Mouse (Mus musculus) thymus, postnatal 4 days (tissue): Measurements from ENCODE around the gene Sh3rf1.

Experiments
- DNase-seq: peaks from one replicate; pipeline ENCODE4 v3.0.0; 2021

Gene Sh3rf1

DNA sequence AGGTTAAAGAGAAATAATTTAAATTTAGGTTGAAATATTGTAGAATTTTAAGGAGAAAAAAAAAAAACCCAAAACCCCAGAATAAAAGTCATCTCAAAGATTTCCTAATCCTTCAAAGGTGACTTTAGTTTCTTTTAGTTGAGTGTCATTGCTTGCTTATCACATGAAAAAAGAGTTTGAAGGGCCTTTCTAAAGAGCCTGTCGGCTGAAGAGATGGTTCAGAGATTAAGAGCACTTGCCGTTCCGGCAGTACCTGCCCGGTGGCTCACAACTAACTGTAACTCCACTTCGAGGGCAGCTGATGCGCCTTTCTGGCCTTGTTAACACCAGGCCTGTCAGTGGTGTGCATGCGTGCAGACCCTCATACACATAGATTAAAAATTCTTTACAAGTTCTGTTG lies 41.2 kb downstream of the Sh3rf1 start:
- no peak for DNase-seq

DNA sequence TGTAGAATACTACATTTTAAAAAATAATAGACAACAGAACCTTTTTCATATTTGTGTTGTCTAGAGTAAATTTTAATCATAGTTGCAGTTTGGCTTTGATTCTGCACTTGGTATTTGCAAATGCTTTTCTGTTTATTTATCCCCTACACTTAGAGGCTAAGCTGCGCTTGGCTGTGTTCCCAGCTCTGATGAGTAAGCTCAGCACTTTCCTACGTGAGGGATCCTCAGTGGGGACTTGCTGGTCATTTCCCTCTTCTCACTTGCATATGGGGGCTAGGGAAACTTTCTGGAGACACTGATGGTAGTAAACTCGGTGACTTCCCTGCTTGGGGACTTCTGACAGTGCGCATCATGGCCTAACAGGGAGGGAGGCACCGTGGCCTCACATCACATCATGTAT lies 41.7 kb downstream of the Sh3rf1 start:
- DNase-seq: no peak

DNA sequence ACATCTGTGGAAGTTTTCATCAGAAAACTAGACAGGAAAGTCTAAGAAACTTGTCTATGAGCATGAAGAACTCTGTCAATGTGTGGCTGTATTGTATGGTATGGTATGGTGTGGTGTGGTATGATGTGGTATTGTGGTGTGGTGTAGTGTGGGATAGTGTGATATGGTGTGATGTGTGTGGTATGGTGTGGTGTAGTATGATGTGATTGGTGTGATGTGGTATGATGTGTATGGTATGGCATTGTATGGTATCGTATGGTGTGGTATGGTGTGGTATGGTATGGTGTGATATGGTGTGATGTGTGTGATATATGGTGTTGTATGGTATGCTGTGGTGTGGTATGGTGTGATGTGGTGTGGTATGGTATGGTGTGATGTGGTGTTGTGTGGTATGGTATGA lies 43.4 kb downstream of the Sh3rf1 start:
- DNase-seq: no peak

DNA sequence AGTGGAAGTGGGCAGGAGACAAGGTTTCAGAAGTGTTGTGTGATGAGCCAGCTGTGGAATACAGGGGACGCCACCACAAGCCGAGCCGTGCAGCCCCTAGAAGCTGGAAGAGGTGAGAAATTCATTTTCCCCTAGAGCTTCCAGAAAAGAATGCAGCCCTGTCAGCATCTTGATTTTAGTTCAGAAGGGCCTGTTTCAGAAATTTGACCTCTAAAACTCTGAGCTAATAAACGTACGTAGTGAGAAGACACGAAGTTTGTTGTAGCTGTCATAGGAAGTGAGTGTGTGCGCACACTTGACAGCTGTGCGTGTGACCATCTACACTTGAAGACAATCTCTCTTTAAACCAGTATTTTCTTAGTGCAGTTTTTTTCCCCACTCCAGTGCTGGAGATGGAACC lies 44.0 kb downstream of the Sh3rf1 start:
- DNase-seq: no peak

DNA sequence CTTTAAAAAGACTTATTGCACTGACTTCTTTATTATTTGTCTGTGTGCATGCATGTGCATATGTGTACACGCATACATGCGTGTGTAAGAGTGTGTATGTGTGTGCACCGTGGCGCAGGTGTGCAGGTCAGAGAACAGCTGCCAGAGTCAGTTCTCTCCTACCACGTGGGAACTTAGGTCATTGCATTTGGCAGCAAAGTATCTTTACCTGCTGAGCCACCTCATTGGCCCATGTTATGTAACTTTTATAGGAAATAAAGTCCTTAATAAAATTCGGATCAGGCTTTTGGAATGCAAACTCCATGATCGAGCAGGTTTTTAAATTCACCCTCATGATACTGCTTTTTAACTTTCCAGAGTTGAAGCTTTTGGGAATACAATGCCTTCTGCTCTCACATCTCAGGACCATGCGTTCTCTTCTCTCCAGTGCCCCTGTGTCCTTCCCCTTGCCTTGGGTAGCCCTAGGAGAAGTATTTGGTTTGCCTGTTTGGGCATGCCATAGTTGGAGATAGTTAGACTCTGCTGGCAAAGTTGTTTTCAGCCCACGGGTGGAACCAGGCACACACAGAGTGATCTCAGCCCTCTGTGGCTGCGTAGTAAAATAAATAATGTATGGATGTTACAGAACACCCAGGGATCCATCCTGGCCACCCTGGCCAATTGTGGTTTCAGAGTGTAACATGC lies 44.7 kb downstream of the Sh3rf1 start:
- DNase-seq: no peak

DNA sequence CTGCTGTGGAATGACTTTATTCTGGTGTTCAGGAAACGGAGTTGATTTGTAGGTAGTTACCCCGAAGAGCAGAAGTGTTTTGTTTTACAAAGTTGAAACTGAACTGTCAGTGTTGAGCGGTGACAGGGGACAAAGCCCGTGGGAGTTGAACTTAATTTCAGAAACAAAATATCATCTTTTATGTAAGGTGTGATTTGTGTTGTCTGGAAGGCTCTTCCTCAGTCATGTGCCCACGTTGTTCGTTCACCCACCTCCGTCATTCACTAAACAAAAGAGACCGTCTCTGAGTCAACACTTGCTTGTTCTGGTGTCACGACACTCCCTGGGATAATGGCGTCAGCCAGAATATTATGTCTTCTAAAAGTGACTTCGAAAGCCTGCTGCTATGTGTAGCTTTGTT lies 46.3 kb downstream of the Sh3rf1 start:
- DNase-seq: no peak

DNA sequence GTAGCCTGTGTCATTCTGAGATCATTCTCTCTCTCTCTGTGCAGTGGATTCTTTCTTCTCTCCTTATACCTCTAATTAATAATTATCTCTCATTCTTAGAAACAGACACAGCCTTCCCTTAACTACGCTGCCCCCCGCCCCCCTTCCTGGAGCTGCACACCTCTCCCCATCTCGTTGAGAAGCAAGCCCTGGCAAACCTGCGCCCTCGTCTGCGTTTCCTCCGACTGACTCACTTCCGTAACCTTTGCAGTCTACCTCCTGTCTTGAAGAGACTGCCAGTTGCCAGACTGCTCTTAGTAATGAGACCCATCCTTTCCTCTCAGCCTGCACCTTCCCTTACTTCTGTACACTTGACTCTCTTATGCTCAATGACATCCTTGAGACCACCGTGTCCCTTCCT lies 46.9 kb downstream of the Sh3rf1 start:
- DNase-seq: no peak

DNA sequence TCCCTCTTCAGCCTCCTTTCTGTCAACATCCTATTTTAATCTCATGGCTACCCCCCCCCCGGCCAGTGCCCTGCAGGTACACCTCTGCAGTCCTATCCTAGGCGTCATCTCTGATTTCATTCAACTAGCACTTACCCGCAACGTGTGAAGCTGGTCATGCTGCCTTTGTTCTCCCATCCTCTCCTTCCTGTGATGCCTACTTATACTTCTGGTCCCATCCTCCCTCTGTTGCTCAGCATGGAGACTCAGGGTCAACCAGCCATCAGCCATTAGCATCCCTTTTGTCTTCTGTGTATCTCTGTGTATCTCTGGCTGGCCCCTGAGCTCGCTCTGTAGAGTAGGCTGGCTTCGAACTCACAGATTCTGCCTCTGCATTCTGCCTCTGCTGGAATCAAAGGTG lies 47.3 kb downstream of the Sh3rf1 start:
- DNase-seq: no peak

DNA sequence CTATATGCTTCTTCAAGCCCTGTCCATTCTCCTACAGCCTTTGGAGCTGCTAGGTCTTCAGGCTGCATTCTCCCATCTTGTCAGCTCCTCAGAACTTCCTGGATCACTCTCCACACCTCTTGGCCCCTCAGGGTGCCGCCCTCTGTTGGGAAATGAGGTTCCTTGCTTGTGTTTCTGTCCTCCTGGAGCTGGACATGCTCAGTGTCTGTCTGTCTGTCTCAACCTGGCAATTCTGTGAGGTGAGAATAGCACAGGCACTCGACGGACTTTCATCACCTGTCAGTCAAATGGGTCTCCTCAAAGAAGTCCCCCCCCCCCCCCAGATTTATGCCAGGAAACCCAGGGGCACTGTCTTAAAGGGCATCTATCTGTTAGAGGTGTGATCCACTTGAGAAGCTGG lies 49.2 kb downstream of the Sh3rf1 start:
- DNase-seq: no peak

DNA sequence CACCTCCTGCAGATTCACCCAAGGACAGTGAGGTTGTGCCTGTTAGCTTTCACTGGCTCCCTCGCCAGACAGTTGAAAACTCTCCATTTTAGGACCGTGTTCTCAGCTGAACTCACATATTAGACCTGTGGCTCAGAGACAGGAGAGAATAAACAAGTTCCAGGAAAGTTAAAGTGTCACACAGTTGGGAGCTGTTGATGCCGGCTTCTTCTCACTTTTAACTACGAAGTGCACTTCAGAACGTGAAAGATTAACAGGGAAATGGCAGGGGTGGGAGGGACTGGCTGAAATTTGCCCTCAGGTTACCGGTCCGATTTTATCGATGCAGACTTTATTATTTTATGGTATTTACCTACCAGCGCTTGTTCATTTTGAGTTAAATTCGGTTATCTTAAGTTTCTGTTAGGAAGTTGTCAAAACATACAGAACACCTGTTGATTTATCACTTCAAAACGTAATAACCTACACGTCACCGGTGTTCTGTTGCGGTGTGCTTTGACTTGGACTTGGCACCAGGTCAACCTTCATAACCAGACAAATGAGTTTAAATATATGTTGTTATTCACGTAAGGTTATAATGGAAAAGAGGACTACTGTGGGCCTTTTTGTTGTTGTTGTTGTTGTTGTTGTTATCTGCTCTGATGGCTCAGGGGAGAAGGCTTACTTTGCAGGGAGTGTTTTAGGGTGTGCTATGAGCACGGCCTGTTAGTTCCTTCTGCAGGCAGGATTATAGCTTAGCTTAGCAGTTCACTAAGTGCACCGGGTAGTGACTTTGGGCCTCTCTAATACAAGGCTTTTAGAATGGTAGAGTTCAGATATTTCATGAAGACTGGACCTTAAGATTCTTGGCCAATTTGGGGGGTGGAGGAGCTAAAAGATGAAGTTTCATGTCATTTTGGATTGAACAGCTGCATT lies 49.9 kb downstream of the Sh3rf1 start:
- DNase-seq: no peak

DNA sequence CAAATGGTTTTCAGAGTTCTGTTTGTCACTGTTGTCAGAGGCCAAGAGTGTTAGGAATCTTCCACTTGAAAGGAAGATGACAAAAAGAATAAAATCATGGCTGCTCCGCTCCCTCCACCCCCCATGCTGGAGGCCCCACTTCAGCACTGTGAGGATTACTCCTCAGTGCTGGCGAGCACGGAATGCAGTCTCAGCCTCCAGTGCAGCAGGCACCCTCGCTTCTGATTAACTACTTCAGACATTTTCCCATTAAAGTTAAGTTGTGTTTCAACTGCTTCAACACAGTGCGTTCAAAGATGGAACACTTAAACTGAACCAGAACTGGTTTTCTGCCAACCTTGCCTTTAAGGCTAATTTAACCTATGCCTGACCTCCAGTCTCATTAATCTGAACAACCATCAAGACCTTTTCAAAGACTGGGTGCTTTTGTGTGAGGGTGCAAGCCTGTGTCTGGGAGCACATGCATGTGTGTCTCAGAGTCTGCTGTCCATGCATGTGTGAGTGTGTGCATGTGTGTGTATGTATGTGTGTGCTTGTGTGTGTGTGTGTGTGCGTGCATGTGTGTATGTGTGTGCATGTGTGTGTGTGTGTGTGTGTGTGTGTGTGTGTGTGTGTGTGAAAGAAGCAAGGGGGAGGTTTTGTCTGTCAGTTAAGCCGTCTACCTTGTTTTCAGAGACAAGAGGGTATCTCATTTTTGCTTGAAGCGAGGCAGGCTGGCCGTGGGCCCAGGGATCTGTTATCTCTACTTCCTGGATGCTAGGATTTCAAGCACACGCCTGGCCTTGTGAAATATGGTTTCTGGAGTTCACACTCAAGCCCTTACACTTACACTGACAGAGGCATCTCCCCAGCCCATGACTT lies 51.2 kb downstream of the Sh3rf1 start:
- no peak for DNase-seq

DNA sequence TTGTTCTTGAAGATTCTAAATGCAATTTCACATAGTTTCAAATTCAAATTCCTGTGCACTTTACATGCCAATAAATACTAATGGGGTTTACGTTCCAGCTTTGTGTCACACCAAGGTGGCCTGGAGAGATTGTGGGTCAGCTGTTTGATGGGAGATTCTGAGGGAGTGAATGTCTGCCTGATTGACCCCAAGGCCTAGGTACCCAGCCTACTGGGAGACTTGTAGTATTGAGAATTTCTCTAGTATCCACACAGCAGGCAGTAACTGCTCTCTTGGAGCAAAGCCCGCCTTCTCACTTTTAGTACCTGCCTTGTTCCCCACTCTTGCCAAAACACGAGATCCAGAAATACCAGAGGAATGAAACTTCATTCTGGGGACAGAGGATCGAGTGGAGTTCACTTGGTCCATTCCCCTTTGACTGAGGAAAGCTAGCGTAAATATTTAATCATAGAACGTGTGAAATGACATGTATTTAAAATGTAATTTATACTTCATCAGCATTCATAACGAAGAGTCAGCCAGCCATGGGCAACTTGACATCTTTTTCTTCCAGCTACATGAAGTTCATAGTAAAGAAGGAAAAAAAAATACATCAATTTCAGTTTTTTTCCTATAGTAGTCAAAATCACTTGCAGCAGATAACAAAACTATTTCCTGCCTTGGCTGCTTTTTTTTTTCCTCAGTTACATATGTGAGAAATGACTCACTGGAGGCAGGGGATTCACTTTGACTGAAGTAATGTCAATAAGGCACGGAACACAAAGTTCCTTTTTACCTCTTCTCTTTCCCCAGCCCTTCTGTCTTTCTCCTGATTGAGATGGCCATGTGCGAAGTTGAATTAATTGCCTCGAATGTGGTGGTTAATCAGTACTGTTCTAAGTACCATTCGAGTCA lies 52.0 kb downstream of the Sh3rf1 start:
- no peak for DNase-seq

DNA sequence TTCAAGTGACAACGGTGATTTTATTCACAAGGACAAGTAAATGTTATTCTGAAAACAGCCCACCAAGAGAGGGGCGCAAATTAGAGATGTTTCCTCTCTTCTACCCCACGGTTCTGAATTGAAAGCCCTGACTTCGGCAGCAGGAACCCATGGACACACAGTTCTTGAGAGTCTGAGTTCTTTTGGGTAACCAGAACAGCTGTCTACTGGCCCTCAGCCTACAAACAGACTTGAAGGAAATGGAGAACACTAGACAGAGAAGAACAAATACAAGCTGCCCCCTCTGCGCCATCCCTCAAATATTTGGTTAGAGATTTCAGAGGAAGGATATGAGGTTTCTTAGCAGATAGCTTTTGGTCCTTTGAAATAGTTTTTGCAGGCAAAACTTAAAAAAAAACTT lies 52.7 kb downstream of the Sh3rf1 start:
- DNase-seq: no peak

DNA sequence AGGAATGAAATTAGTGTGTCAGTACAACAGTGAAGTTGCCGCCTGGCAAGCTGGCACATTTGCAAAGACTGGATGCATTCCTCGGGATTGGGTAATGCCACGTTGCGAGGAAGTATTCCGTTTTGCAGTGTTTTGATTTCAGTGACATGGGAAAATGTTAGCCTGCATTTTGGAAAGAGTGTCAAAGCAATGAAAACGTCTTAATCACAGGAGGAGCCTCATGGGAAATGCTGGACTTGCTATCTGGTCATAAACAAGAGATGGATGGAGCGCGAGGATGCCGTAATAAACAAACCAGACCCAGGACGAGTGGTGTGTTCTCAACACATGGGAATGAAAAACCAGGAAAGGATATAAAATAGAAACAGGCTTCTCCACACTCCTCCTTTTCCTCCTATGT lies 55.4 kb downstream of the Sh3rf1 start:
- no peak for DNase-seq

DNA sequence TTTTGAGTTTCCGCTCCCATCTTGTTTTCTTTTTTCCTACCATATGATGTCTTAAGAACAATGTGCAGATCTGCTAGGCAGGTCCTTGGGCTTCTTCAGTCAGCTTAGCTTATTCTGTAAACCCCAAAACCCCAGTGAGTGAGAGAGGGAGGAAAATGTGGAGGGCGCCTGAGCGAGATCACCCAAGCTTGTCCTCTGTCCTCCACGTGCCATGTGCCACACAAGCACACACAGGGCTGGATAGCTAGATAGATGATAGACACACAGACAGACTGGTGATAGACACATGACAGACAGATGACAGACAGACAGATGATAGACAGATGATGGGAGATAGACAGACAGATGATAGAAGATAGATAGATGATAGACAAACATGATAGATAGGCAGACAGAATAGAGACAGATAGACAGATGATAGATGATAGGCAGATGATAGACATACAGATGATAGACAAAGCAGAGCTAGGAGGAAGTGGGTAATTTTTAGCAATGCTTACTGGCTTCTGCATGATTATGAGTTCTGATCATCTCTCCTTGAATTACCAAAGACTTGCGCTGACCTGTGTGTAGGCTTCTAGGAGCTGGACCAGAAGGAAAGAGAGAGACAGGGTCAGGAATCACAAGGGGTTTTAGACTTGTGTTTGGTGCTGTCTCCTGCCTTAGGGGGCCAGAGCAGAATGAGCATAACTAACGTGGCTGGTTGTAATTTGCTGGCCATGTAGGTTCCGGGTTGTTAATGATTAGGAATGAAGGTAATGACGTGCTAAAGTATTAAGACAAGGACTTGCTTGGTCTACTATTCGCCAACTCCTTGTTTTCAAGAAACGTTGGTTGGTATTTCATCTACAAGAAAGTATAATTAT lies 58.9 kb downstream of the Sh3rf1 start:
- no peak for DNase-seq

DNA sequence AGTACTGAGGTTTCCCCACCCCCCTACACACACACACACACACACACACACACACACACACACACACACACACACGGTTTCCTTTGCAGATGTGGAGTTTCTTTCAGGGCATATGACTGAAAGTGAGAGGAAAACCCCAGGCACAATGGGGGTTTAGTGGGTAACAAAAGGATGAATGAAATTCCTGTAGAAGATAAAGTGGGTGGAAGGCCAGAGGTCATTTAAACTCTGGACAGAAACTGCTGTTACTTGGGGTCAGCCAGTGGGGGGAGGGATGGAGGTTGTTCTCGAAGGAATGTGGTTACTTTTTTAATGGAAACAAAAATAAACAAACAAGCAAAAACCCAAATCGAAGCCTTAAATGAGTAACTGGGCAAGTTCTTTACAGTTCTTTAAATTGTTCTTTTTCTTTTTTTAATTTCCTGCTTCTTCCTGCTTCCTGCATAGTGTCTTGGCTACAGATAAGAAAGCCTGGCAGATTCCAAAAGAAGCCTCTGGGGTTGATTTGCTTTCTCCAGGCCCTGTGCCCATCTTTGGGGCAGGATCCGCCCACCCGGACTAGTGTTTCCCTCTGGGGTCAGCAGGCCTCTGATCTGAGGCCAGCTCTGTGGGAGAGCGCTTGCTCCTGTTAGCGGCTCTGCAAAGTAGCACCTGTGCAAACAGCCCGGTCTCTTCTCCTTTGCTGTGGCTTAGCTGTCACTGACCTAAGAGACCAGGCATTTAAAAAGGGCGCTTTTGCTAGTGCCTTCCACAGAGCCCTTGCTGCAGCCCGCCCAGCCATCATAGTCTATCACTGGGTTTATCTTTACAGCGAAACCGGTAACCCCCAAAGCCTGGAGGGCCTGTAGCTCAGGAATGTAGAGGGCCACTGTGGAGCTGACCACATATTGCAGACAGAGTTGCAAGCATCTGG lies 59.8 kb downstream of the Sh3rf1 start:
- DNase-seq: peak; percentile 42

DNA sequence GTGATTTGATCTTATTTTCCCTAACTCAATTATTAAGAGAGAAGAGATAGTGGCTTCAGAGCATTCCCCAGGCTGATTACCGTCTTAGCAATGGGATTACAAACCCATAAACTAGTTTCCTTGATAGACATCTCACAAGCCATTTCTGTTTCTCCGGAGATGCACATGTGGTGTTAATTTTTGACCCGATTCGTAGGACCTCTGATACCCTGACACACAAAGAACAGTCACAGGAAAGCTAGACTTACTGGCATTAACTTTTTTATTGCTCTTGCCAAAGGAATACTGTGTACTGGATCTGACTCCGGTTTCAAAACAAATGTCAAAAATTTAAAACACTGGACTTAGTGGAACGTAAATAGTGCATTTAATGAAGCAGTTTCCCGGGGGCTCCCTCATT lies 62.2 kb downstream of the Sh3rf1 start:
- DNase-seq: no peak

DNA sequence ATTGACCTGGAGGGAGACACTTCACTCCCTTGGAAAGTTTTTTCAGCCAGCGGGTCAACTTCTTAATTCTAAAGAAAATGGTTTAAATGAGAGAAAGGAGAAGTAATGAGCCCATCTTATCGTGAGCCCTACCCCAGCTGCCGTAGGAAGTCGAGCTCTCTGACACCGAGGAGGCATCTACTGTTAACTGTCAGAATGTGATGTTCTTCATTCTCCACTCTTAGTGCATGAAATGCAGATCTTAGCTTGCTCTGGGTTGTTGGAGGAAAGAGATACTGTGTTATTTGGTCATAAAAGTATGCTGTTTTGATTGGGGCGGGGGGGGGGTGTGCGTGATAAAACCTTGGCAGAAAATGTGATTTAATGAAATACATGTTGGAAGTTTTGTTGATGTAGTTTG lies 62.7 kb downstream of the Sh3rf1 start:
- DNase-seq: no peak

DNA sequence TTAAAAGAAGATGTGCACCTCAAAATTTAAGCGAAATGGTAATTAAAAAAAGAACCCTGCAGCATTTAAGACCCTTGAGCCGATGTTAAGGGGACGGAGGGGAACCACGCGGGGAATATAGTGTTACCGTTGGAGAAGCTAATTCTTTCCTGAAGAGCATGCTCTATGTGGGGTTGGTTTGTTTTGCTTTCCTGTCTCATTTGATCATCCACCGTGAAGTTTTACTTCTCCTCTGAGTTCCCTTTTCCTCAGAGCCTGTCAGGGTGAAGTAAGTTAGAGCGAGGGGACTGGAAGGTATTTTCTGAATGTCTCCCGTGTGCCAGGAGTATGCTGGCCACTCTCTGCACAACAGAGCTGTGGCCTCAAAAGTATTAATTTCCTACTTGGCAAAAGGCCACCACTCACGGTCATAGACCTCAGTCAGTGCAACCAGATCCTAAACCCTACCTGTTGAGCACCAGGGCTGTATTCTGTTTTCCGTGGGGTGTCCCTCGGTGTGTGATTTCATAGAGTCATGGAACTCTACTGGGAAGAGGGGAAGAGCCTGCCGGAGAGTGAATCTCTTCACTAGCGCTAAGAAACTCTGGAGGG lies 63.2 kb downstream of the Sh3rf1 start:
- no peak for DNase-seq

DNA sequence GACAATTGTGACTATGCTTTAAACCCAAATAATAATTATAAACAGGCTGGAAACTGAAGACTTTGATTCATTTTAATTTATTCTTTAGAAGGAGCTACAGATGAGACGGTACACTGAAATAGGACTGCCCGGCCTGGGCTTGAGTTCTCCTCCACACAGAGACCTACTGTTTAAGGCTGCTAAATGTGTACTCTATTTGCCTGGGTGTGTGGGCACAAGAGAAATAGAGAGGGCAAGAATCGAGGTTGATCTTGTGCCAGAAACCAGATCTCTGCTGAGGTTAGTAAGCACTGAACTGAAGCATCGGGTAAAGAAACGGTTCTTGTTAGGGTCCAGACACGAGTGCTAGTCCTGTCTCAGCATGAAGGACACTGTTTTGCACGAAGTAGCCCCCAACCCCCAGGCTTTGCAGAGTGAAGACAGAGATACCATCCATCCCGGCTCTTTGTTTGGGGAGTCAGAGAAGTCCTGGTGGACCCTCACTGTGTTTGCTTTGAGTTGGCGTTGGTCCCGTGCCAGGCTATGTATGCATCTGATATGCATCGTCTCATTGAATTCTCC lies 64.4 kb downstream of the Sh3rf1 start:
- DNase-seq: no peak
